Mouse (Mus musculus) liver, embryonic 15.5 days (tissue): Measurements from ENCODE around the gene Olfml2a. TPM values are rescaled to one million over a fixed set of nuclear protein-coding genes. Genes with fewer than 3 reads are reported as not detected.
A peak's percentile ranks its signal among the peaks of the same experiment; 100 is the strongest.

Experiments used
- ATAC-seq: fragments of 200-750 bp; cut with Nextera tagmentation; 2 replicates; pipeline ENCODE4 v1.8.0; 2017; ENCODE audit warnings: moderate number of reproducible peaks, mild to moderate bottlenecking, moderate library complexity; ENCODE audit not compliant: insufficient read depth
- H3K27ac ChIP-seq: fragments of 300-500 bp; sonication (generic); replicated peaks from 2 replicates; pipeline ENCODE4 v1.5.1; 2015; ENCODE audit warnings: mild to moderate bottlenecking, inconsistent platforms
- H3K27me3 ChIP-seq: fragments of 300-500 bp; sonication (generic); 2 replicates; pipeline ENCODE4 v1.6.1; 2015; ENCODE audit warnings: mild to moderate bottlenecking, inconsistent platforms
- H3K36me3 ChIP-seq: fragments of 300-500 bp; sonication (generic); replicated peaks from 2 replicates; pipeline ENCODE4 v1.6.1; 2015; ENCODE audit warnings: moderate library complexity, mild to moderate bottlenecking, inconsistent platforms
- H3K4me1 ChIP-seq: fragments of 300-500 bp; sonication (generic); replicated peaks from 2 replicates; pipeline ENCODE4 v1.6.1; 2015; ENCODE audit warnings: inconsistent platforms
- H3K4me2 ChIP-seq: fragments of 300-500 bp; sonication (generic); 2 replicates; pipeline ENCODE4 v1.6.1; 2015; ENCODE audit warnings: moderate library complexity, mild to moderate bottlenecking, inconsistent platforms
- H3K4me3 ChIP-seq: fragments of 300-500 bp; sonication (generic); replicated peaks from 2 replicates; pipeline ENCODE4 v1.5.1; 2015; ENCODE audit warnings: mild to moderate bottlenecking, inconsistent platforms
- H3K9ac ChIP-seq: fragments of 300-500 bp; sonication (generic); 2 replicates; pipeline ENCODE4 v1.6.1; 2015; ENCODE audit warnings: moderate library complexity, mild to moderate bottlenecking, inconsistent platforms
- H3K9me3 ChIP-seq: fragments of 300-500 bp; sonication (generic); replicated peaks from 2 replicates; pipeline ENCODE4 v1.6.1; 2016; ENCODE audit warnings: inconsistent platforms
- WGBS: fragments of 180-500 bp; shearing (Covaris S2); methylation state at CpG from one replicate; pipeline ENCODE4 v1.1.7; 2015; ENCODE audit warnings: mixed read lengths; ENCODE audit not compliant: insufficient replicate concordance; 5-methylcytosine and 5-hydroxymethylcytosine counted together
- polyA plus RNA-seq: library from polyadenylated mRNA; unstranded; fragments of >200 nt; fragmentation: Nextera tagmentation; extraction: Ambion mirVana; gene quantifications from 2 replicates; pipeline ENCODE4 v1.2.1, GENCODE M21; 2015

The Olfml2a gene
- polyA plus RNA-seq, result 0.10 and 0.14 TPM in 2 replicates

- Histone ChIP-seq H3K36me3 (no peaks in the 10 kb centered on the region), H3K4me3 (peak within 1 kb of the TSS; percentile 48), H3K27ac (no peak within 1 kb of the TSS), H3K9ac (peak within 1 kb of the TSS; percentile 27; the same call in 1 of the 2 replicates), H3K4me1 (peaks cover 16% of the 10 kb centered on the region), H3K9me3 (no peaks in the 10 kb centered on the region), H3K27me3 (peaks cover 51% of the 10 kb centered on the region), H3K4me2 (peak within 1 kb of the TSS; percentile 79)
- WGBS, result 9% methylated on average over 32 of the region's 32 CpGs
- ATAC-seq, result peak; percentile 53
Observed at GRCm38 (mm10) chr2:38931851-38932667, at the start of gene Olfml2a. TSS of gene Olfml2a (plus strand) at chr2:38931978.

- Histone ChIP-seq H3K9ac (no peak overlapping the region), H3K27ac (no peak overlapping the region), H3K4me2 (no peak overlapping the region), H3K27me3 (no peaks in the 10 kb centered on the region), H3K9me3 (no peaks in the 10 kb centered on the region), H3K4me1 (no peaks in the 10 kb centered on the region), H3K36me3 (no peaks in the 10 kb centered on the region), H3K4me3 (no peak overlapping the region)
- no peak for ATAC-seq
Observed at GRCm38 (mm10) chr2:38902866-38903265, 28.9 kb upstream of the Olfml2a start.

GRCm38 (mm10) chr2:38904290-38904689, 27.5 kb upstream of the Olfml2a start:
- Histone ChIP-seq H3K4me3 (no peak overlapping the region), H3K36me3 (no peaks in the 10 kb centered on the region), H3K9ac (no peak overlapping the region), H3K27ac (no peak overlapping the region), H3K4me1 (no peaks in the 10 kb centered on the region), H3K9me3 (no peaks in the 10 kb centered on the region), H3K4me2 (no peak overlapping the region), H3K27me3 (no peaks in the 10 kb centered on the region)
- WGBS, result 38% methylated on average over 1 of the region's 1 CpGs
- no peak for ATAC-seq

GRCm38 (mm10) chr2:38906097-38906496, 25.7 kb upstream of the Olfml2a start:
- ATAC-seq, result no peak
- H3K36me3 ChIP-seq, result no peaks in the 10 kb centered on the region
- no peaks in the 10 kb centered on the region for H3K27me3 ChIP-seq
- no peak overlapping the region for H3K4me2 ChIP-seq
- no peaks in the 10 kb centered on the region for H3K9me3 ChIP-seq
- H3K9ac ChIP-seq, result no peak overlapping the region
- no peak overlapping the region for H3K27ac ChIP-seq
- no peak overlapping the region for H3K4me3 ChIP-seq
- H3K4me1 ChIP-seq, result no peaks in the 10 kb centered on the region
- 60% methylated on average over 5 of the region's 5 CpGs for WGBS

- Histone ChIP-seq H3K9ac (no peak overlapping the region), H3K27me3 (no peaks in the 10 kb centered on the region), H3K9me3 (no peaks in the 10 kb centered on the region), H3K4me3 (no peak overlapping the region), H3K27ac (no peak overlapping the region), H3K4me2 (no peak overlapping the region), H3K36me3 (no peaks in the 10 kb centered on the region), H3K4me1 (no peaks in the 10 kb centered on the region)
- no peak for ATAC-seq
- WGBS, result 25% methylated on average over 1 of the region's 1 CpGs
Observed at GRCm38 (mm10) chr2:38908604-38909003, 23.2 kb upstream of the Olfml2a start.

GRCm38 (mm10) chr2:38914517-38914916, 17.3 kb upstream of the Olfml2a start:
- Histone ChIP-seq H3K9ac (no peak overlapping the region), H3K27ac (no peak overlapping the region), H3K4me3 (no peak overlapping the region), H3K36me3 (no peaks in the 10 kb centered on the region), H3K4me2 (no peak overlapping the region), H3K4me1 (peaks cover 3% of the 10 kb centered on the region; the same call in 1 of the 2 replicates), H3K27me3 (no peaks in the 10 kb centered on the region), H3K9me3 (no peaks in the 10 kb centered on the region)
- no peak for ATAC-seq
- 62% methylated on average over 1 of the region's 1 CpGs for WGBS

GRCm38 (mm10) chr2:38914965-38915364, 16.8 kb upstream of the Olfml2a start:
- 33% methylated on average over 4 of the region's 4 CpGs for WGBS
- Histone ChIP-seq H3K27ac (no peak overlapping the region), H3K36me3 (no peaks in the 10 kb centered on the region), H3K9me3 (no peaks in the 10 kb centered on the region), H3K4me2 (no peak overlapping the region), H3K4me1 (peaks cover 3% of the 10 kb centered on the region; the same call in 1 of the 2 replicates), H3K9ac (no peak overlapping the region), H3K4me3 (no peak overlapping the region), H3K27me3 (no peaks in the 10 kb centered on the region)
- no peak for ATAC-seq

GRCm38 (mm10) chr2:38916947-38917691, 14.7 kb upstream of the Olfml2a start:
- no peak for ATAC-seq
- Histone ChIP-seq H3K27ac (no peak overlapping the region), H3K9me3 (no peaks in the 10 kb centered on the region), H3K36me3 (no peaks in the 10 kb centered on the region), H3K4me1 (peaks cover 3% of the 10 kb centered on the region; the same call in 1 of the 2 replicates), H3K9ac (no peak overlapping the region), H3K27me3 (peaks cover 4% of the 10 kb centered on the region; the same call in 1 of the 2 replicates), H3K4me2 (no peak overlapping the region), H3K4me3 (no peak overlapping the region)
- 45% methylated on average over 4 of the region's 4 CpGs for WGBS

- H3K9me3 ChIP-seq, result no peaks in the 10 kb centered on the region
- no peak overlapping the region for H3K9ac ChIP-seq
- no peaks in the 10 kb centered on the region for H3K36me3 ChIP-seq
- H3K4me1 ChIP-seq, result peaks cover 15% of the 10 kb centered on the region
- 26% methylated on average over 1 of the region's 1 CpGs for WGBS
- no peak for ATAC-seq
- H3K4me3 ChIP-seq, result no peak overlapping the region
- no peak overlapping the region for H3K4me2 ChIP-seq
- H3K27ac ChIP-seq, result no peak overlapping the region
- H3K27me3 ChIP-seq, result peaks cover 39% of the 10 kb centered on the region
Observed at GRCm38 (mm10) chr2:38921374-38921773, 10.4 kb upstream of the Olfml2a start.

- H3K4me1 ChIP-seq, result peaks cover 25% of the 10 kb centered on the region
- no peak for ATAC-seq
- H3K4me2 ChIP-seq, result no peak overlapping the region
- H3K4me3 ChIP-seq, result no peak overlapping the region
- no peaks in the 10 kb centered on the region for H3K36me3 ChIP-seq
- no peak overlapping the region for H3K9ac ChIP-seq
- no peak overlapping the region for H3K27ac ChIP-seq
- no peaks in the 10 kb centered on the region for H3K9me3 ChIP-seq
- H3K27me3 ChIP-seq, result peaks cover 44% of the 10 kb centered on the region
- WGBS, result 43% methylated on average over 3 of the region's 3 CpGs
Observed at GRCm38 (mm10) chr2:38923471-38923870, 8.3 kb upstream of the Olfml2a start.

GRCm38 (mm10) chr2:38923911-38924310, 7.9 kb upstream of the Olfml2a start:
- no peak overlapping the region for H3K27ac ChIP-seq
- H3K4me3 ChIP-seq, result no peak overlapping the region
- peaks cover 44% of the 10 kb centered on the region for H3K27me3 ChIP-seq
- no peaks in the 10 kb centered on the region for H3K36me3 ChIP-seq
- 51% methylated on average over 2 of the region's 2 CpGs for WGBS
- ATAC-seq, result no peak
- no peaks in the 10 kb centered on the region for H3K9me3 ChIP-seq
- H3K4me2 ChIP-seq, result no peak overlapping the region
- H3K4me1 ChIP-seq, result peaks cover 25% of the 10 kb centered on the region
- H3K9ac ChIP-seq, result no peak overlapping the region
